Mouse (Mus musculus): ENCODE measurements at regions not wholly inside any gene's neighbourhood (a gene's known extent, or its start where the extent isn't known, plus 50 kb on each side); places are given as distances from the start of the nearest gene placed in this dataset.
"Not testable (repeated sequence)": the region's sequence is repeated elsewhere in the genome, so short reads cannot be mapped to it uniquely, and the experiment has no call there.

- DNase-seq (ENCODE audit: low spot score in 2 of 2): no peak
These were observed 276.2 kb upstream of the Pbx1 start for GRCm38 (mm10) chr1:168708161-168708865.

GRCm38 (mm10) chr1:168697386-168697785, 265.3 kb upstream of the Pbx1 start:
- DNase-seq (ENCODE audit: low spot score in 2 of 2): no peak

GRCm38 (mm10) chr1:168686821-168687220, 254.8 kb upstream of the Pbx1 start:
- no peak for DNase-seq (ENCODE audit: low spot score in 2 of 2)

- DNase-seq (ENCODE audit: low spot score in 2 of 2): no peak
These were observed 253.1 kb upstream of the Pbx1 start for GRCm38 (mm10) chr1:168685147-168685546.

GRCm38 (mm10) chr1:168681685-168682491, 249.8 kb upstream of the Pbx1 start:
- no peak for DNase-seq (ENCODE audit: low spot score in 2 of 2)

- DNase-seq (ENCODE audit: low spot score in 2 of 2): no peak
These were observed 248.6 kb upstream of the Pbx1 start for GRCm38 (mm10) chr1:168680674-168681073.

GRCm38 (mm10) chr1:168676418-168677413, 244.6 kb upstream of the Pbx1 start:
- DNase-seq (ENCODE audit: low spot score in 2 of 2): peak; percentile 41 to 68

GRCm38 (mm10) chr1:168675741-168676140, 243.7 kb upstream of the Pbx1 start:
- no peak for DNase-seq (ENCODE audit: low spot score in 2 of 2)

GRCm38 (mm10) chr1:168662755-168663284, 230.8 kb upstream of the Pbx1 start:
- no peak for DNase-seq (ENCODE audit: low spot score in 2 of 2)

GRCm38 (mm10) chr1:168660956-168661355, 228.9 kb upstream of the Pbx1 start:
- DNase-seq (ENCODE audit: low spot score in 2 of 2): no peak

GRCm38 (mm10) chr1:168659578-168659977, 227.5 kb upstream of the Pbx1 start:
- DNase-seq (ENCODE audit: low spot score in 2 of 2): no peak

- no peak for DNase-seq (ENCODE audit: low spot score in 2 of 2)
These were observed 200.8 kb upstream of the Pbx1 start for GRCm38 (mm10) chr1:168632837-168633236.

GRCm38 (mm10) chr1:168631979-168632378, 199.9 kb upstream of the Pbx1 start:
- no peak for DNase-seq (ENCODE audit: low spot score in 2 of 2)

- not testable (repeated sequence) for DNase-seq (ENCODE audit: low spot score in 2 of 2)
These were observed 169.9 kb upstream of the Pbx1 start for GRCm38 (mm10) chr1:168601967-168602366.

- DNase-seq (ENCODE audit: low spot score in 2 of 2): no peak
These were observed 168.5 kb upstream of the Pbx1 start for GRCm38 (mm10) chr1:168600461-168601160.

GRCm38 (mm10) chr1:168598191-168598667, 166.2 kb upstream of the Pbx1 start:
- no peak for DNase-seq (ENCODE audit: low spot score in 2 of 2)

- DNase-seq (ENCODE audit: low spot score in 2 of 2): no peak
These were observed 165.4 kb upstream of the Pbx1 start for GRCm38 (mm10) chr1:168597495-168597894.

- DNase-seq (ENCODE audit: low spot score in 2 of 2): peak; percentile 7 to 8
These were observed 152.1 kb upstream of the Pbx1 start for GRCm38 (mm10) chr1:168584137-168584536.

GRCm38 (mm10) chr1:168582434-168582833, 150.4 kb upstream of the Pbx1 start:
- no peak for DNase-seq (ENCODE audit: low spot score in 2 of 2)

- no peak for DNase-seq (ENCODE audit: low spot score in 2 of 2)
These were observed 138.0 kb upstream of the Pbx1 start for GRCm38 (mm10) chr1:168569930-168570515.

Data from layer of hippocampus, postnatal 14 days (tissue).